Mouse (Mus musculus) retina, postnatal 1 day (tissue): ENCODE results near the gene Slc25a24.
A peak's percentile ranks its signal among the peaks of the same experiment; 100 is the strongest.

Experiments used
- DNase-seq: peaks from one replicate; pipeline ENCODE4 v3.0.0-alpha.2; 2012

Gene Slc25a24

DNA sequence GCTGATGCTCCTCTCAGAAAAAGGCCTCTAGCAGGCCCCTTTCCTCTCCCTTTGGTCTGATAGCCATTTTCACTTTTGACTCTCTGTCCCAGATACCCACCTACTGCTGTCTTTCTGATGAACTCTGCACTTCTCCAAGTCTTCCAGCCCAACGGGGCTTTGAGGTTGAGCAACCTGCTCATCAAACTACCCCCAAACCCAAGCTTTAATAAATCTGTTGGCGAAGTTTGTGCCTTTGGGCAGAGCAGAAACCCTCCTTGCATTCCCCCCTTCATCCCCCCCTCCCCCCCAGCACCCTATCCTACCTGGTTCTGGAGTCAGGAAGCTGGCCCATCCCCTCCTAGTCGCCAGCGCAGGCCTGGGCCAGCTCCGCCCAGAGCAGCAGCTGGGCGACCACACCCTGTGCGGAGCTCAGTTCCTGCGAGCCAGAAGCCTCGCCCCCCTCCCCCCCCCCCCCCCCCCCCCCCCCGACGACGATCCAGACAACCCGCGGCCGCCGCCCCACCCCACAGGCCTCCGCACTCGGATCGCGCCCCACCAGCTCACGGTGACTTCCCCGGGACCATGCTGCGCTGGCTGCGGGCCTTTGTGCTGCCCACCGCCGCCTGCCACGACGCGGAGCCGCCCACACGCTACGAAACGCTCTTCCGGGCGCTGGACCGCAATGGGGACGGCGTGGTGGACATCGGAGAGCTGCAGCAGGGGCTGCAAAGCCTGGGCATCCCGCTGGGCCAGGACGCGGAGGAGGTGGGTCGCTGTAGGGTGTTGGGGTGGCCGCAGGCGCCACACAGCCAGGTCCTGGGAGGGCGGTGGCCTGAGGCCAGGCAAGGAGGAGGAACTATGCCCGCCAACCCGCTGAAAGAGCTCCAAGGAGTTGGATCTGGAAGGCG lies at the start of gene Slc25a24:
Gene Slc25a24, plus strand, starts transcription at position 509 of the 890 bp plus-strand sequence.
- DNase-seq: peak; percentile 79

DNA sequence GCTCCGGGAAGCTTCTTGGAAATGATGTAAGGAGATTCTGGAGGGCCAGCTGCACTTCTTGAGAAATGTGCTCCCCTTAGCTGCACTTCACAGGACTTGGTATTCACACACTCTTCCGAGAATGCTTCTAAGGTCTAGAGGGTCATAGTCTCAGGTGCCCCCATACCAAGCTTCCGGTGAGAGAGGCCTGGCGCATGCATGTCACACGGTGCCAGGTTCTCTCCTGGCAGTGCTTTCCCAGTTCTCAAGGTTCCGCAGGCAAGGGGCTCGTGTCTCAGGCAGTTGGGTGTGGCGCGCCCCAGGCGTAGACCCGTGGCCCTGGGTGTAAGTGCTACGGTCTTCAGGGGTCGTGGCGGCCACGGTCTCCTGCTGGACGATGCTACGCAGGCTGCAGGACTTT lies 42.8 kb upstream of the Slc25a24 start, which contains the start of gene Slc25a54:
Gene Slc25a54, plus strand, starts transcription at position 301 of the 400 bp plus-strand sequence.
- DNase-seq: no peak

GRCm38 (mm10) chr3:109084418-109084817 lies 38.5 kb upstream of the Slc25a24 start:
- DNase-seq: no peak

GRCm38 (mm10) chr3:109088460-109088859 lies 34.5 kb upstream of the Slc25a24 start:
- DNase-seq: no peak

GRCm38 (mm10) chr3:109104702-109105101 lies 18.2 kb upstream of the Slc25a24 start:
- DNase-seq: peak; percentile 6

DNA sequence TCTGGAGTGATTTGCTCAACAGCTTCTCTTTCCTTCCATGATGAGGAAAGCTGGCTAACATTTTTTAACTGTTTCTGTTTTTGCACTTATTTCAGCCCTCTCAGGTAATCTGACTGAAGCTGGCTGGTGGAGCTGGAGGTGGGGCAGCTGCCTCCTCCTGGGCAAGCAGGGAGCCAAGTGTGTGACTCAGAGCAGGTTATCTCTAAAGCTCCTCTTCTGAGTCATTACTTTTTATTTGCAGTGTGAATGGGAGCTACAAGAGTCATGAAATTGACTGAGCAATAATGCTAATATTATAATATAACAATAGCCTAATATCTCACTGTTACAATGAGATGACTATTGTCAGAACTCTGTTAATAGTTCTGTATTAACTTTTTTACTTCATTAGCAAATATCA lies 5.8 kb upstream of the Slc25a24 start:
- DNase-seq: no peak

- DNase-seq: no peak
Measured at GRCm38 (mm10) chr3:109119562-109119961, 3.4 kb upstream of the Slc25a24 start.

DNA sequence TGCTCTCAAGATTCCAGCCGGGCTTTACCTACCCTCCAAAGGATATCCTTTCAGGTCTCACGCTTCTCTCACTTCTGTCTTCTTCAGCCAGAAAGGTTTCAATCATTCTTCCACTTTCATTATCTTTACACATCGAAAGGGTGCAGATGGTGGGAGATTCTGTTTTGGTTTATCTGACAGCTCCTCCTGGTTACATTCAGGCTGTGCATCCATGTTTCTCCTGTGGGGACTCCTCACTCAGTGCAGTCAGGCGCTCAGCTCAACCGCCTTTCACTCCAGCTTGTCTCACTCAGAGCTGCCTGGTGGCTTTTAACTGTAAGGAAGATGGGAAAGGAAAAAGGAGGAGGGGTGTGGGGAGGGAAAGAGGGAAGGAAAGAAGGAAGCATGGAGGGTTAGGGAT lies 3.0 kb upstream of the Slc25a24 start:
- DNase-seq: no peak

DNA sequence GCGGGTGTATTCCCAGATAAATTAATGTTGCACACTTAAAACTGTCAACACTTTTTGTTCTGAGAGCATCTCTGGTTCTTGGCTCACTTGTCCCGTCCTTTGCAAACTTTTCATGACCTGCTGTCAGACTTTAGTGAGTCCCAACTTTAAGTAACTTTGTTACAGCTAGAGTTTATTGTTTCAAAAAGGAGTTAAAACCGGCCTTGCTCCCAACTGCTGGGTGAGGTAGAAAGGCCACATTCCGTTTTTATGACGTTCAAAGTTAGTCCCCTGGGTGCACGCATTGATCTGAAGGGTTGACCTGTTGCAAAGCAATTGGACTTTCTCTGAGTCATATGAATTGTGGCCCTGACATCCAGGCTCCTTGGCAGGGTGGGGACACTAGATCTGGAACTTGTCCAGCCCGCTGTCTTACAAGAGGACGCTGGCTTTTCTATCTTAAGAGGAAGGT lies 607 bp downstream of the Slc25a24 start:
- DNase-seq: peak; percentile 21

- DNase-seq: no peak
Measured at GRCm38 (mm10) chr3:109124091-109124490, 1.1 kb downstream of the Slc25a24 start.

GRCm38 (mm10) chr3:109125531-109125930 lies 2.6 kb downstream of the Slc25a24 start:
- peak; percentile 54 for DNase-seq

DNA sequence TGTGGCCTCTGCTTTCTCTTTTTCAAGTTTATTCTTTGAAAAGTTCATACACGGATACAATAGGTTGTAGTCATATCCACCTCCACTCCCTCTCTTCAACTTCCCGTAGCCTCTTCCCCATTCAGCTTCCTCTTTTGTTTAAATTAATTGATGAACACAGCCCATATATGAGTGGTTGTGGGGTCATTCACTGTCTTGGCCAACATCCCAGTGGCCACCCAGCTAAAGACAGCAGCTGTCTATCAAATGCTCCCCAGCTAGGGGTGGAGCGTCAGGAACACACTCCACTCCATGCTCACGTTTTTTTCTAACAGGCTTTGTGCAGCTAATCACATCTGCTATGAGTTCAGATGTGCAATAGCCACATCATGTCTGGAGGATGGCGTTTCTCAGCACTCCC lies 6.8 kb downstream of the Slc25a24 start:
- peak; percentile 89 for DNase-seq

DNA sequence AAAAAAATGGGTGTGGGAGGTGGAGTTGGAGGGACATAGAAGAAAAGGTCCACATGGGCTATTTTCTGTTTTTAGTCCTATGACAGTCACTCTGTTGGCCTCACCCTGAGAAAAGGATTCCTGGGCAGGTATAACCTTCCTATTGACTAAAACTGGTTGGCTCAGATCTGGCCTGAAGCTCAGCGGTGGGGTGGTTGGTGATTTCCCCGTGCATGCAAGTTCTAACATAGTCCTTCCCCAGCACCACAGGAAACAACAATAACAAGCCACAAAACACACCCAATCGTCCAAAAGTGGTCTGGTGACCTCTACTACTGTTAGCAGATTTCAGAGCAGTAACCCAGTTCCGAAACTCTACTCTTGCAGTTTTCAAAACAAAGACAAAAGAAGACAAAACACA lies 10.0 kb downstream of the Slc25a24 start:
- DNase-seq: no peak

GRCm38 (mm10) chr3:109134036-109134435 lies 11.1 kb downstream of the Slc25a24 start:
- no peak for DNase-seq

GRCm38 (mm10) chr3:109135352-109135751 lies 12.4 kb downstream of the Slc25a24 start:
- DNase-seq: no peak

DNA sequence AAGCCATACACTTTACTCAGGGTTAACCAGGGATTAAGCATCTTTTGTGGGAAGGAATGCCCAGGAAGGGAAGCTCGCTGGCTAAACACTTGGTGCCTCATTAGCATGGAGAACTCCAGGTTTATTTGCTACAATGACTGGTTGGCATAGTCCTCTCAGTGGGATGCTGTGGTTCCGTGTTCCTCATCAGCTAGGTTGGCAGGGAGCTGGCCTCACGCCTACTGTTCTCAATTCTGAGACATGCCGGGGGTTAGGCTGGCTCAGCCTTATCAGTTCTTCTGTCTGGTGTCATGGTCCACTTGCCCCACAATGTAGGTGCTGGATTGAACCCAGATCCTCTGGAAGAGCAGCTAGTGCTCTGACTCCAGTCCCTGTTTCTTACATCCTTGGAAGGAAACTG lies 29.6 kb downstream of the Slc25a24 start:
- DNase-seq: no peak

DNA sequence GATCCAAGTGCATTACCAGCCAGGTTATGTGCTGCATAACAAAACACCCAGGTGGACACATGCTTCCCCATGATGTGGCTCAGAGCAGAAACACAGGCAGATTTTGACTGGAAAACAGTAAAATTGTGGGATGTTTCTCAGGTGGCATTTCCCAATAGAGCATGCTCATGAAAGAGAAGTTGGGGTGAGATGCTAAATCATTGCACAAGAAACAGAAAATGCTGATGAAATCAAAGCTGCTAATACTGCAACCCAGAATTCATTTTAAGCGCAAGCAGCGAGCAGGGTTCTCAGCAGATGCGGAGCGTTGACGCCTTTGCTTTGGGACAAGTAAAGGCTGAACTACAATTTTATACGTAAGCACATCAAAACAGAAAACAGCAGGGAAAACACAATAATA lies 30.5 kb downstream of the Slc25a24 start:
- no peak for DNase-seq

DNA sequence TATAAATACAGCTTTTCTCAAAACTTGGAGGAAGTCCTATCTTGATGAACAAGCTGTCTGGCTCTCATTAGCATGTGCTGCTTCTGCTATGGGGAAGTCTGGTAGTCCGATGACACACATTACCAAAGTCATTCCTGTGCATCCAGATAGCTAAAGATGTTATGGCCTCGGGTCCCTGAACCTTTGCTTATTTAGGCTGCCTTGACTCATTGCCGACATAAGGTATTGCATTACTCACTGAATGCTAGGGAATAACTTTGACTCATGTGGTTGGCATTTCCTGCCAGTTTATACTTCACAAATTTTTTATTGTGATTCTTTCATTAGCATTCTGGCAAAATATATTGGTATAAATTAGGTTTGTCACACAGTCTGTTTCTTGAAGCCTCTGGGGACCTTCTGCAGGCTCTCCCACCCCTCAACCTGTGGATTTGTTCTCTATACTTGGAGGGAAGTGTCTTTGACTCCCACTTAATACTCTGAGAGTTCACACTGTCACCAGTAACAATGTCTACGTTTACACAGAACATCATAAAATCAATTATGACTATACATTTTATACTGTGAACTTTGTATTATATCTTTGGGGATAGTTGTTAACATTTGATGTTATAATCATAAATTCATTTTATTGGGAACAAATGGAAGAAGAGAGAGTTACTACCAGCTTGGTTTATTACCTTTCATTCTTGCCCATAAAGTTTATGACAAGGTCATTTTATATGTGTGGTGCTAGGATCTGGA lies 33.1 kb downstream of the Slc25a24 start:
- DNase-seq: no peak

GRCm38 (mm10) chr3:109157481-109157880 lies 34.5 kb downstream of the Slc25a24 start:
- DNase-seq: no peak

DNA sequence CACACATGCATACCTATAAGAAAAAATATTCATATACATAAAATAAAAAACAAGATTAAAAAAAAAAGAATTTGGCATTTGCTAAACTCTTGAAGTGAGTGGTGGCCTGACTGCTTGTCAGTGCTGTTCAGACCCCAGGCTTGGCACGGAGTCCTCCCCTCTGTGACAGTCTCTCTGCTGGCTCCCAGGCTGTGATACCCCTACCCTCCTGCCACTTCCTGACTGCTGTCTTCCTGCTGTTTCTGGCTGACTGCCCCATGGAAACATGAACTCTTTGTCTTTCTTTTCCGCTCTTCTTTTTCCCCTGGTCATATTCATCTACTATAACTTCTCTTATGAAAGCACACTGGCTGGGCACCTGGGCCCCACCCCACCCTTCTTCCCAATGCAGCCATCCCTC lies 41.1 kb downstream of the Slc25a24 start:
- no peak for DNase-seq

DNA sequence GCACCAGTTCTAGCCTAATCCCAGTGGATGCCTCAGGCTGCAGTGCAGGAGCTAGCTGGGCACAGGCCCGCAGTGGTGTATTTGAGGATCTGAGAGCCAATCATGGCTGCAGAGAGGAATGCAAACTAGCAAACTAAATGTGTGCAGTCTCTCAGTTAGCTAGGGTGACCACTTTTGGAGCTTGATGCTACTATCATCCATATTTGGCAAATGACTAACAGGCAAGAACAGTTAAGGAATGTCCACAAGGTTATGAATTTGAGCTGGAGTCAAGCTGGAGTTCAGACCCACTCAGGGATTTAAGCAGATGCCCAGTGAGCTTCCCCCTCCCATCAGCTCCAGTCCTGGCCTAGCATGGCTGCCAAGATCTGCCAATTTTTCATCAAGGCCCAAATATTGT lies 41.7 kb downstream of the Slc25a24 start:
- no peak for DNase-seq

DNA sequence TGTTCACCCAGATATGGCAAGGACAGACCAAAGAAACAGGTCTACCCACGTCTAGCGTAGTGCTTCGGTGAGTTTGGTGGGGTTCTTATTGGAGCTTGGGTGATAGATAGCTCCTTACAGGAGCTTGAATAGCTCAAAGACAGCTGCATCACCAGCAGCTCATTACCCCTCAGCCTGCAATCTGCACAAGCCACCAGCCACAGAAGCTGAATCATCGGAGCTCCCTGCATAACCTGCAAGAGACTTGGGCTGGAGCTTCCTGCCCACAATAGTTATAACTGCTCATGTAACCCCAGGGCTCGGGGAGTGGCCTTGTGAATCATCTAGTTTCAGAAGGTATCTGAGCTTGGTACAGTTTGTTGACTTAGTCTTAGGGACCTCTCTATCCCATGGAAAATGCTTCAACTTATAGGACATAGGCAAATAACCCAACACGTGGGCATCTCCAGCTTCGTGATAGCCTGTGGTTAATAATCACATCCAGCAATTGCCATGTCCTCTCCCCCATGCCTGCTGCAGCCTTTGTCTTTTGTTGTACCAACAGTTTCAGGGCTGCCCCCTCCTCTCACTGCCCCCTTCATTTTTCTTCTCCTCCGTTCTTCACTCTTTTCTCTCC lies 42.4 kb downstream of the Slc25a24 start:
- no peak for DNase-seq

- DNase-seq: no peak
Measured at GRCm38 (mm10) chr3:109169121-109169520, 46.2 kb downstream of the Slc25a24 start.
